Mouse (Mus musculus): ENCODE results near the gene Ubd. TPM values are rescaled to one million over a fixed set of nuclear protein-coding genes. Genes with fewer than 3 reads are reported as not detected.

Ubd gene
- polyA plus RNA-seq (2015; fragmentation: Nextera tagmentation; extraction: Ambion mirVana), result 0.28 TPM in 1 of 2 replicates, not detected in the other

GRCm38 (mm10) chr17:37193656-37194055 lies at the start of gene Ubd:
TSS of gene Ubd (plus strand) at chr17:37193892.

DNA sequence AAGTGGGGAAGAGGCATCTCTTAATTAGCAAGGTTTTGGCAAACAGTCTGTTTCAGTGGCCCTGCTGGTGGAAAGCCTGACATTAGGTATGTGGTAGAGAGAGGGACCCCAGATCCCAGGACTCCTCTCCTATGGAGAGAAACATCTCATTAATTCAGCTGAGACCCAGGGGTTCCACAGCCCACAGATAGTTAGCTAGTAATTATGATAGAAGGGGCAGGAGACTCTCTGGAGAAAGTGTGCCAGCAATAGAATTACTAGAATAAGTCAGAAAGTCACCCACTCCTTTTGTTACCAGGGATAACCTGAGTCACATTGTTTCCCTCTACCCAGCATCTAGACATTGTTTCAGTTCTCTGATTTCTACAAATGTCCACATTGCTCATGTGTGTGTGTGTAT lies 32.3 kb upstream of the Ubd start, which contains the start of gene Olfr93:
Gene Olfr93 (minus strand): TSS at position 101 of the 400 bp plus-strand sequence.

GRCm38 (mm10) chr17:37200894-37201293 lies 7.2 kb downstream of the Ubd start, which contains the start of gene Olfr94:
TSS of gene Olfr94 (minus strand) at chr17:37200994.

DNA sequence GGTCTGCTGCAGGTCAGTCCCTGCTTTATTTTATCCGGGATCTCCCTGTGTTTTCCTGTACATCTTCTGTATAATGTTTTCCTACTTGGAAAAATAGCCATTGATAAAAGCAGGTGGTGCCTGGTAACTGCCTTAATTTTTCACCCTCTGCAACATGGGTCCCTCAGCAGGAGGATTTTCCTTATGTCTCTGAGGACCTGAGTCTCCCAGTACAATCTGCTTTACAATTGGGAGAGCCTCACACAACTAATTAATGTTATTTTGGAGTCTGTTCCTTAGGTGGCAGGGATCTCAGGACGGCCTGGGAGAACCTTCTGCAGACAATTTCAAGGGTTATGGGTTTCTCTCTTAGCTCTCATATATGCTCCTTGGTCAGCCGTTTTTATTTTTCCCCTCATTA lies 19.3 kb downstream of the Ubd start, which contains the start of gene Olfr95:
Gene Olfr95 (minus strand): TSS at position 101 of the 400 bp plus-strand sequence.

DNA sequence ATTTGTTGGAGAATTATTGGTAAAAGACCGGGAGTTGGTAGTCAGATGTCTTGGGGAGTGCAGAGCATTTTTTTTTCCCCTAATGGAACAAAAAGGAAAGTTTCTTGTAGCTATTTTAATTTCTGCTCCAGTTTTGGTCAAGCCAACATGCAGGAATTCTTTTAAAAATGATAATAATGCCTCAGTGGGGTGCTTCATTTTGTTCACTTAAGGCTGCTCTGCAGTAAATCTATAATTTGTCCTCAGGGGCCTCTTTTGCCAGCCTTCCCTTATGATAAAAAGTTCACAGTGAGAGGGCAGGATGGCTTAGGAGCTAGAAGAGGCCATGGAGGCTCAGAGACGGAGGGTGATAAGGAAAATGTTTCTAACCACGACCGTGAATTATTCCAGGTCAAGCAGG lies 26.2 kb downstream of the Ubd start, which contains the start of gene Olfr96:
Gene Olfr96 (plus strand): TSS at position 301 of the 400 bp plus-strand sequence.

GRCm38 (mm10) chr17:37237230-37237629 lies 43.5 kb downstream of the Ubd start, which contains the start of gene Olfr97:
TSS of gene Olfr97 (minus strand) at chr17:37237330.

Other genes starting within 250 kb of the Ubd start
- gene Ppp1r11, start 242.2 kb upstream of the Ubd start, polyA plus RNA-seq (2015; fragmentation: Nextera tagmentation; extraction: Ambion mirVana), result 47.2 and 52.0 TPM in 2 replicates
- 39.7 and 42.5 TPM in 2 replicates for gene Znrd1, start 235.3 kb upstream of the Ubd start, polyA plus RNA-seq (2015; fragmentation: Nextera tagmentation; extraction: Ambion mirVana)
- 2.0 and 2.8 TPM in 2 replicates for gene Znrd1as, start 235.3 kb upstream of the Ubd start, polyA plus RNA-seq (2015; fragmentation: Nextera tagmentation; extraction: Ambion mirVana)
- not detected in 2 replicates for gene 2410137M14Rik, start 212.7 kb upstream of the Ubd start, polyA plus RNA-seq (2015; fragmentation: Nextera tagmentation; extraction: Ambion mirVana)
- 0.25 TPM in 1 of 2 replicates, not detected in the other for gene H2-M5, start 204.4 kb upstream of the Ubd start, polyA plus RNA-seq (2015; fragmentation: Nextera tagmentation; extraction: Ambion mirVana)
- gene Zfp57, start 192.7 kb upstream of the Ubd start, polyA plus RNA-seq (2015; fragmentation: Nextera tagmentation; extraction: Ambion mirVana), result 8.1 and 9.5 TPM in 2 replicates
- not detected in 2 replicates for gene Mog, start 170.5 kb upstream of the Ubd start, polyA plus RNA-seq (2015; fragmentation: Nextera tagmentation; extraction: Ambion mirVana)
- 3.6 and 5.4 TPM in 2 replicates for gene Gabbr1, start 147.9 kb upstream of the Ubd start, polyA plus RNA-seq (2015; fragmentation: Nextera tagmentation; extraction: Ambion mirVana)
- not detected in 2 replicates for gene Olfr90, start 105.4 kb upstream of the Ubd start, polyA plus RNA-seq (2015; fragmentation: Nextera tagmentation; extraction: Ambion mirVana)
- not detected in 2 replicates for gene Olfr91, start 95.6 kb upstream of the Ubd start, polyA plus RNA-seq (2015; fragmentation: Nextera tagmentation; extraction: Ambion mirVana)
- not detected in 2 replicates for gene Olfr92, start 73.8 kb upstream of the Ubd start, polyA plus RNA-seq (2015; fragmentation: Nextera tagmentation; extraction: Ambion mirVana)
- not detected in 2 replicates for gene Olfr93, start 32.4 kb upstream of the Ubd start, polyA plus RNA-seq (2015; fragmentation: Nextera tagmentation; extraction: Ambion mirVana)
- not detected in 2 replicates for gene Olfr94, start 7.1 kb downstream of the Ubd start, polyA plus RNA-seq (2015; fragmentation: Nextera tagmentation; extraction: Ambion mirVana)
- not detected in 2 replicates for gene Olfr95, start 19.2 kb downstream of the Ubd start, polyA plus RNA-seq (2015; fragmentation: Nextera tagmentation; extraction: Ambion mirVana)
- not detected in 2 replicates for gene Olfr96, start 26.3 kb downstream of the Ubd start, polyA plus RNA-seq (2015; fragmentation: Nextera tagmentation; extraction: Ambion mirVana)
- not detected in 2 replicates for gene Olfr97, start 43.4 kb downstream of the Ubd start, polyA plus RNA-seq (2015; fragmentation: Nextera tagmentation; extraction: Ambion mirVana)
- not detected in 2 replicates for gene Olfr98, start 69.9 kb downstream of the Ubd start, polyA plus RNA-seq (2015; fragmentation: Nextera tagmentation; extraction: Ambion mirVana)
- gene H2-M3, start 76.3 kb downstream of the Ubd start, polyA plus RNA-seq (2015; fragmentation: Nextera tagmentation; extraction: Ambion mirVana), result 5.1 and 6.1 TPM in 2 replicates
- gene Olfr99, start 89.6 kb downstream of the Ubd start, polyA plus RNA-seq (2015; fragmentation: Nextera tagmentation; extraction: Ambion mirVana), result not detected in 2 replicates
- not detected in 2 replicates for gene Olfr101, start 110.4 kb downstream of the Ubd start, polyA plus RNA-seq (2015; fragmentation: Nextera tagmentation; extraction: Ambion mirVana)
- gene Olfr102, start 123.2 kb downstream of the Ubd start, polyA plus RNA-seq (2015; fragmentation: Nextera tagmentation; extraction: Ambion mirVana), result not detected in 2 replicates
- not detected in 2 replicates for gene Olfr103, start 145.8 kb downstream of the Ubd start, polyA plus RNA-seq (2015; fragmentation: Nextera tagmentation; extraction: Ambion mirVana)
- gene Olfr104-ps, start 165.7 kb downstream of the Ubd start, polyA plus RNA-seq (2015; fragmentation: Nextera tagmentation; extraction: Ambion mirVana), result not detected in 2 replicates
- not detected in 2 replicates for gene Olfr105-ps, start 185.1 kb downstream of the Ubd start, polyA plus RNA-seq (2015; fragmentation: Nextera tagmentation; extraction: Ambion mirVana)
- not detected in 2 replicates for gene Olfr106-ps, start 196.5 kb downstream of the Ubd start, polyA plus RNA-seq (2015; fragmentation: Nextera tagmentation; extraction: Ambion mirVana)
- gene Olfr107, start 205.3 kb downstream of the Ubd start, polyA plus RNA-seq (2015; fragmentation: Nextera tagmentation; extraction: Ambion mirVana), result not detected in 2 replicates